Mouse (Mus musculus) megakaryocyte, adult 5-6 weeks (primary cell): ENCODE measurements at regions not wholly inside any gene's neighbourhood (a gene's known extent, or its start where the extent isn't known, plus 50 kb on each side); places are given as distances from the start of the nearest gene placed in this dataset.

Experiments used
- ATAC-seq: 2 replicates; pipeline ENCODE4 v1.8.0; 2016; ENCODE audit warnings: mild to moderate bottlenecking, inconsistent platforms; ENCODE audit not compliant: poor library complexity, severe bottlenecking

DNA sequence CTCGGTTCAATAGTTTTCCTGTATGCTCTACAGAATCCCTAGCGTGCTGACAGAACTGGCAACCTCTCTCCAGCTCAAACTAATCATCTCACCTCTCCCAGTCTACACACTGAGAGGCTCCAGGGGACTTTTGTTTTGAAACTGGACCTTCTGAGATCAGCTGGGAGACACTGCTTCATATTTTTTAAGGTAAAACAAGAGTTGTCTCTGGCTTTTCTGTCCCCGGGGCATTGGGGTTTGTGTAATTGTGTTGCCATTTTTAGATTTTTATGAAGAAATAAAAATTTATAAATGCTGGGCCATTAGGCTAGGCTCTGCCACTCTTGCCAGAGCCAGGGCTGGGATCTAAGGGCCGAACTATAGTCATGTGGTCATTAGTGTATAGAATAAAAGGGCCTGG lies 179.8 kb upstream of the Cdh5 start:
- ATAC-seq = no peak

DNA sequence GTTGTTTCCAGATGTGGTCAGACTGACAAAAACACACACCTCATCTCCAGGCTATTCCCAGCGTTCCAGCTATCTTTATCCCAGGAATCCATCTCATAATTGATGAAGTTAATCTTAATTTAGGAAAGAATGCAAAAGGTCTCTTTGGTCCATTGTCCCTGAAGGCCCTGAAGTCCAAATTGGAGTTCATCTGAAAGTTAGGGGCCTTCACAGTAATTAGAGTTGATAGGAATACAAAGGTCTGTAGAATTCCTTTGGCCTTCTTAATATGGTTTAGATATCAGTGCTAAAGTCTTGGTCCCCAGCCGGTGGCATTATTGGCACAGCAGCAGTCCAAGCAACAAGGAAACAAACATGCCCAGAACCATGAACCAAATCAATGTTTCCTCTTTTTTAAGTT lies 178.7 kb upstream of the Cdh5 start:
- no peak for ATAC-seq

- no peak for ATAC-seq
These were observed 168.7 kb upstream of the Cdh5 start for GRCm38 (mm10) chr8:103932681-103933080.

DNA sequence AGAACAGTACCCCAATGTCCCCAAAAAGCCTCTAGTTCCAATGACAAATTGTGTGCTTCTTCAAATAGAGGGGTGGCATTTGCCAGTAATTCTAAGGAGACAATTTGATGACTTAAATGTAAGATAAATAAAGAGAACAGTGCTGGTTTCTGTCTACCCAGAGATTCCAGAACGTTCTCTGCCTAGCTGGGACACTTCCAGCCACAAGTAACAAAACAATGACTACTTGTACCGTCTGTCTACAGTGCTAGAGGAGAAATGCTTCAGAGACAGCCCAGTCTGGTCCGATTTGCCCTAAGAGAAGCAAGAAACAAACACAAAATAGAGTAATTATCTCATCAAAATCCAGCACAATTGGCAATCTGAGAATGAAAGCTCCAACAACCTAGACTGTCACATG lies 164.9 kb upstream of the Cdh5 start:
- ATAC-seq = no peak

- no peak for ATAC-seq
These were observed 162.9 kb upstream of the Cdh5 start for GRCm38 (mm10) chr8:103938283-103939230.

DNA sequence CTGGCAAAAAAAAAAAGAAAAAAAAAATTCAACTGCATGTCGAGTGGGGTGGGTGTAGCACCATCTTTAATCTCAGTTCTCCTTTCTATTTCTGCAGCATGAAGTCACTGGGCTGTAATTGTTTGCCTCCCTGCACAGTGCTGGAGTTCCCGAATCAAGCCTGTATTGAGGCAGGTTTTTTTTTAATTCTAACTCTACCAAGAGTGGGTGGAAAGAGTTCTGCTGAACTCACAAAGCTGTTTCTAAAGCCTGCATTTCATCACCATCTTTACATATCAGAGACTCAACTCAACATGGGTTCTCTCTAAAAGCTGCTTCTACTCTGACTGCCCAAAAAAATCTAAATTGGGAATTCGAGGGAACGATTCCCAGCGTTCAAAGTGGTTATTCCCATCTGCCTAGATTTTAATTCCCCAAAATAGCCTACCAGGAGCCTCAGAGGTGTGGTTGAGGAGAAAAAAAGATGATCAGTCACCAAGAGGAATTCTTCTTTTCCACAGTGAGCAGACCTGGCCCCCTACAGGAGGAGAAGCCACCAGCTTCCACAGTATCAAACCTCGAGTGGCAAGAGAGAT lies 160.4 kb upstream of the Cdh5 start:
- ATAC-seq = no peak

- ATAC-seq = no peak
These were observed 153.0 kb upstream of the Cdh5 start for GRCm38 (mm10) chr8:103948474-103948873.

DNA sequence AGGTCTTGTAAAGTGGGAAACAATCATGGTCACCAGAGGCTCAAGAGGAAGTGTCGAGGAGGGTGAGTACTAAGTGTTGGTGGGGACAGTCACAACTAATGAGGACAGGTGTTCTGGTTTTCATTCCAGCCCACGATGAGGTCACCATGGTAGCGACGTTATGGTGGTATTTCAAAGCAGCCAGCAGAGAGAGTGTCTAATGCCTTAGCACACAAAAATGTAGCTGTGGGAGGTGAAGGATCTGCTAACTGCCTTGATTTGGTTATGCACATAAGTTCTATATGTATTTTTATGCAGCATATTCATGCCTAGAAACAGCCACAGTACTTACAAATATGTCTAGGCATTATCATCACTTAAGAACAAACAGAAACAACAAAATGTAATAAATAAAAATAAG lies 151.0 kb upstream of the Cdh5 start:
- no peak for ATAC-seq

DNA sequence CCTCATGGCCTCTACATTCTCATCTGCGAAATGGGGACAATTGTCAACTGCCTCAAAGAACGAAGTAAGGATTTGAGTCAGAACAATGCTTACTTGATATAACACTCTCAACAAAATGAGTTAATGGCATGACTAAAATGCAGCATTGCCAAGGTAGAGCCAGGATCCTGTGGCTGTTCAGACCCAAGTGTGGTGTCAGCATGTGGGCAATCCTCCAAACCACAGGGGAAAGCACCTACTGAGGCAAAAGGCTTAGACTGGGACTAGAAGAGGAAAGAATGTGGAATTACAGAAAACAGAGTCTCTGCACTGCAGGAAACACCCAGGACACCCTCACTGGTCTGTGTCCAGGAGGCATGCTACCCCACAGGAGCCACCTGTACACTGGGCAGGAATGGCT lies 147.8 kb upstream of the Cdh5 start:
- ATAC-seq = no peak

GRCm38 (mm10) chr8:103955568-103956260 lies 145.7 kb upstream of the Cdh5 start:
- no peak for ATAC-seq

DNA sequence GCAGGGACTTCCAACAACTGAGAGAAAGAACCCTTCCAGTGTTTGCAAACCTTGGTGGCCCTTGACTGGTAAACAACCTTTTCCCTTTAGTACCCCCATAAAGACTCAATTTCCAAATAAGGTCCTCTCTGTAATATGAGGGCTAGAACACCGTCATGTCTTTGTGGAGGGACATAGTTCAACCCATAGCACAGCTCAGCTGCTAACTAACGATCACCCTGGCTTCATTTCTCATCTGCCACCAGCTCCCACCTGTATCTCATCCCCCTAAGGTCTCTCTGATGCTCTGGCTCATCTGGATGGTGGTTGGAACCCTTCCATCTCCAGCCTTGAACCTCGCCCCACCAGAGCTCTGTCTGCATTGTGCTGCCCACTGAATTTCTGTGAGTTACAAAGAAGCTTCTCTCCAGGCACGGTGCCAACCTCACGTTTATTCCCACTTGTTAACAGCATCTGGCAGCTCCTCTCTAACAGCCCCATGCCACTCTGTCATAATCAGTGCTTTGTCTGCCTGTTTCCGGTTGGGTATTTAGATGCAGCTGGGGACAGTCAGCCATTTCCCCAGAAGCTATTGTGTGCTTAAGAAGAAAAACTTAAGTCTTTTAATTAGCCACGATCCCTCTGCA lies 137.0 kb upstream of the Cdh5 start:
- ATAC-seq = no peak

- no peak for ATAC-seq
These were observed 131.5 kb upstream of the Cdh5 start for GRCm38 (mm10) chr8:103969929-103970328.

DNA sequence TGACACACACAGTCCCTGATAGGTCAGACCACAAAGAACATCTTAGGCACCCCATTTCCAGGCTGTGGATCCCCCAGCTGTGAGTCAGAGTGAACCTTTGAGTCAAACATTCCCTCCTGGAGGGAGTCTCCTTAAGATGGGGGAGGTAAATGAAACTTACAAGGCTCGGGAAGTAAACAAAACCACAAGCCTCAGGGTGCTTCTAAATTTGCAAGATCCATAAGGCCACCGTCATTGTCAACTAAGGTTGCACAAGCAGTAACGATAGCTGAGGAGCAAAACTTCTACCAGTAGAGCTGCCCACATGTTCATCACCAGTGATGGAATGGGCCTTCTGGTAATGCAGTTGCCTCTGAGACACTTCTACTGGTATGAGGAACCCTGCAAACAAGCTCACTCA lies 130.9 kb upstream of the Cdh5 start:
- ATAC-seq = no peak

DNA sequence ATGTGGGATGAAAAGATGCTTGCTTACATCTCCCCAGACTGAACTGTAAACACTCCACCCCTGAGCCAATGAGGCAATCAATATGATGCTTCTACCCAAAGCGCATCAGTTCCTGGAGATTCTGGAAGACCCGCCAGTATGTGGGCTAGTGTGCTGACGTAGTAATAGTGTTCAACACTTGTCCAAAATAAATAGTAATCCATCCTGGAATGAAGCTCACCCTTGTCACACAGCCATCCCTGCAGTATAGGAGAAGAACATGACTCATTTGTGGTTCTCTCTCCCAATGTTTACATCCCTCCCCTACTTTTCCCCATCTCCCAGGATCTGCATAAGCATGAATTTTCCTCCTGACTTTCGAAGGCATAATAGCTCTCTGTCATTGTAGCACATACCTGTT lies 130.5 kb upstream of the Cdh5 start:
- no peak for ATAC-seq

- ATAC-seq = no peak
These were observed 124.9 kb upstream of the Cdh5 start for GRCm38 (mm10) chr8:103976488-103976887.

DNA sequence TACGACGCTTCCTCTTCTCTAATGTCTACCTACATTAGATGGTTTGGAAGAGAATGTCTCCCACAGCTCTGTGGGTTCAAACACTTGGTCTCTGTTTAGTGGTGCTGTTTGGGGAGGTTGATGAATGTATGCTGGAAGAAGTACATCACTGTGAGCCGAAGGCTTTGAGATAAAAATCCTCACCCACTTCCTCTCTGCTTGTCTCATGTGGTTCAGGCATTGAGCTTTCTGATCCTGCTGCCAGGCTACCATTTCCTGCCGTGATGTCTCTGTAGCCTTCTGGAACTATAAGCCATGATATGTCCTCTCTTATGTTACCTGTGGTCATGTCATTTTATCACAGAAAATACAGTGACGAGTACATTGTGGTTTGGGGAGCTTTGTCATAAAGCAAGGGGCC lies 122.5 kb upstream of the Cdh5 start:
- no peak for ATAC-seq

GRCm38 (mm10) chr8:103983860-103984594 lies 117.4 kb upstream of the Cdh5 start:
- ATAC-seq = no peak

GRCm38 (mm10) chr8:103985640-103986039 lies 115.8 kb upstream of the Cdh5 start:
- no peak for ATAC-seq

- no peak for ATAC-seq
These were observed 107.5 kb upstream of the Cdh5 start for GRCm38 (mm10) chr8:103993897-103994296.

- ATAC-seq = no peak
These were observed 103.3 kb upstream of the Cdh5 start for GRCm38 (mm10) chr8:103998143-103998542.

GRCm38 (mm10) chr8:104007209-104007608 lies 94.2 kb upstream of the Cdh5 start:
- no peak for ATAC-seq
